Mouse (Mus musculus) embryo, embryonic 9.5 days (tissue): ENCODE data around the gene Cat.
A peak's percentile ranks its signal among the peaks of the same experiment; 100 is the strongest.

ENCODE experiments used
- DNase-seq: peaks from one replicate; pipeline ENCODE4 v3.0.0-alpha.2; 2017; ENCODE audit errors: extremely low spot score

Gene Cat

DNA sequence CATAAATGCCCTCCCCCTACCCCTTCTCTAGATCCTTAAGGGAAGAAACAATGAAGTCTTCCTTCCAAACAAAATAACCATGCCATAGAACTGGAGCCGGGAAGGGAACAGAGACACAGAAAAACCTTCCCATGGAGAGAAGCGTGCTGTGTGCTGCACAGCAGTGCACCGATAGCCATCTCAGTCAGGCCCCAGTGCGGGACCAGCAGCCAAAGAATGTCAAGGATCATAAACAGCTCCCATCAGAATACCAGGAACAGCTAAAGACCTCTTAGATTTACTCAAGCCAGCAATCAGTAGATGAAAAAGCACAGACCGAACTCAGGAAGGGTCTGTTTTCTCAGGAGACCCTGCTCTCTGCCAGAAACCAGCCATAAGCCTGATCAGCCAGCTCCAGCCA, 48.4 kb downstream of the Cat start:
- DNase-seq: no peak

DNA sequence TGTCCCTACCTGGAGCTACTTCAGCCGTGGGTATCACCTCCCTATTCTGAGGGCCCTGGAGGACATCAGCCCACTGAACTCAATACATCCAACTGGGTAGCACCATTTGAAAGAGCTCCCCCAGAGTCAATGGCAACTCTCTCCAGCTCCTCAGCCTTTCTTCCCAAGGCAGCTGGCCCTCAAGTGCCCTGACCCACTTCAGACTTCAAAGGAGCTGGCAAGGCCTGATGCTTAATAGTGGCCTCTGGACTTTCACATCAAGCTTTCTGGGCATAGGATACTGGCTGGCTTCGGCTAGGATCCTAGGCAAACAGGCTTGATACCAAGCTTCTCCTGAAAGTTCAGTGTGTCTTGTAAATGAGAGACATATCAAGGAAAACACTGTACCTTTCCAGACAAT, 49.9 kb downstream of the Cat start:
- DNase-seq: no peak

DNA sequence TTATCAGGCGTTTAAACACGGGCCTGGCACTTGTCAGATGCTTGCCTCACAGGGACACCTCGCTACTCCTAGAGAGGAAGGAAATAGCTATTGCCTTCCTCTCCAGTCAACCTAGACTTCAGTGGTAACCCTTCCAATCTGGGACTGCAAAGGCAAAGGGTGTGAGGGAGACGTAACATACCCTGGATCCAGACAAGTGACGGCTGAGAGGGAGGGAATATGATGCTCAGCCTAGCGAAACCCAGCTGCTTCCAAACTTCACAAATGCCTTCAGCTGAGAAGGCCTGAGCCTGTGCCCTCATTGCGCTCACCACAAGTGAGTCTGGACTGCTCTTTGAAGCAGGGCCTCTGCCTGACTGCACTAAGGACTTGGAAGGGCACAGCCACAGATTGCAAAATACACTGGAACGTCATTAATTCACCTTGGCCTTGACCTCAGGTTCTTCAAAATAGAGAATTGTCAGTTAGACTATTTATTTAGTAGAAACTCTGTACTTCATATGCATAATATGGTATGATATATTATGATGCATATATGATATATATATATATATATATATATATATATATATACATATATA, 52.2 kb downstream of the Cat start:
- no peak for DNase-seq

DNA sequence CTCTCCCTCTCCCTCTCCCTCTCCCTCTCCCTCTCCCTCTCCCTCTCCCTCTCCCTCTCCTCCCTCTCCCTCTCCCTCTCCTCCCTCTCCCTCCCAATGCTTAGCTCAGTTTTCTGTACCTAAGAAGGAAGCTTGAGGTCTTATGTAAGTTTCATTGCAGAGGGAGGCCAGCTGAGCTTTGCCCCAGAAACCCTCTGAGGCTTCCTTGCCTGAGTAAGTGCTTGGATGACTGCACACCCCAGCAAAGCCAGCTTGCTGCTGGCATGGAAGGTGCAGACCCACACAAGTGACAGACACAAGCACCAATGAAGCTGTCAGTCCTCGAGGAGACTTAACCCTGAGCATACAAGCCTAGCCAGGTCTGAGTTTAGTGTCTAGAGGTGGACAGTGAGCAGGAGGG, 54.2 kb downstream of the Cat start:
- no peak for DNase-seq

DNA sequence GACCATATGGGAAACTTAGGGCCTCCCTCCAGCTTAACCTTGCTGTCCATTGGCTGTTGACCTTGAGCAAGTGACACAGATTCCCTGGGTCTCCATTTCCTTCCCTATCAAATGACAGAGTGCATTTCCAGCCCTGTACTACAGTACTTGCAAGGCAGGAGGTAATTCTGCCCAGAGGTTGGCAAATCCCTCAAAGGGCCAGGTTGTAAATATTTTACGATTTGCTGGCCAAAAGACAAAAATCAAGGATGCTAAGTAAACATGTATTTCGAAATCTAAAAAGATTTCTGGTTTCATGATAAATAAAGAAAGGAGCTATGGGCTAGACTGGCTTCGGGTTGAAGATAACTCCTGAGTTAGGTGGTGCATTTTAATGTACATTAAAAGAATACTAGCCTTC, 56.6 kb downstream of the Cat start:
- no peak for DNase-seq

DNA sequence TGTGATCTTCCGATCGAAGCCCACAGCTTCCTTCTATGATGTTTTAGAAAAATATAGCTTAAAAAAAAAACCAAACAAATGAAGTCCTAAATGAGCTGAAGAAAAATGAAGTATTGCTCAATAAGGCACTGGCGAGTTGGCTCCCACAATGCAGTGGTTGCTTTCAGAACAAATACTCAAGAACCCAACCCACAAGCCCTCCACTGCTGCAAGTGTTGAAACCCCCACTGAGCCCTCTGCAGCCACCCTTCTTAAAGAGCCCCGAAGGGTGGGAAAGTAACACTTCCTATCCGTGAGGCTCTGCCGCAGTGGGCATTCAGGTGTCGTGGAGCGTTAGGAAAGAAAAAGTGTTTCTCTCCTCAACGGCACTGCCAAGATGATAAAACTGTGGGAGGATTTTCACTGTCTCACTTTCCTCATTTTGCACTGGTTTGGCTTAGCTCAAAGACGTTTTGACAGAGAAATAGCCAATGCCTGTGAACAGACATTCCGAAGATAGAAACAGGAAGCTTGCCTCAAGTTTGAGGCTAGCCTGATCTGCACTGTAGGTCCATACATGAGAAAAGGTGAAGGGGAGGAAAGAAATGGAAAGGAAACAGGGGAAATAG, 59.4 kb downstream of the Cat start:
- DNase-seq: no peak

DNA sequence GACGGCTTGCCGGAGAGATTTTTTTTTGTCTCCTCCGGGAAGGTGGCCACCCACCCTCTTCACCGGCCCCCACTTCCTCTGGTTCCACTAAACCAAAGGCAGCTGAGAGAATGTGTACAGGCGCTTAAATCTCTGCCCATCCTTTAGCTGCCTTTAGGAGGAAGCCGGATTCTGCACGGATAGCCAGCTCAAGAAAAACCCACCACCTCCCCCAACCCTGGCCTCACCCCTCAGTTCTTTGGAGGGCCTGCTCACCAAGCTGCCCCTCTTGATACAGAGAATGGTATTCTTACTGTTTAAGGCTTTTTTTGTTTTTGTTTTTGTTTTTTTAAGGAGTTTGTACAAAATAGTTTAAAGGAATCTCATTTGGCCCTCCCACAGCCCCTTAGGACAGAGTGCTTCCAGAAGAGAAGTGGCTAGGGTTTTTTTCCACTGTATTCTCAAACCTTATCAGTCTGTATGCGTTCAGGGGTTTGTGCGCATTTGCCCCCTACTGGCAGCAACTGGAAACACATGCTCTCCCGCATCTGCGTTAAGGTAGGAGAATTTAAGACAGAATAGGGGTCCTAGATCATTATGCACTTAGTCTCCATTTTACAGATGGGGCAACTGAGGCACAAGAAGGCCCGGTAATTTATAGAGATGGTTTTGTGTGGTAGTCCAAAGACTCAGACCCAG, 60.5 kb downstream of the Cat start:
- DNase-seq: peak; percentile 76

DNA sequence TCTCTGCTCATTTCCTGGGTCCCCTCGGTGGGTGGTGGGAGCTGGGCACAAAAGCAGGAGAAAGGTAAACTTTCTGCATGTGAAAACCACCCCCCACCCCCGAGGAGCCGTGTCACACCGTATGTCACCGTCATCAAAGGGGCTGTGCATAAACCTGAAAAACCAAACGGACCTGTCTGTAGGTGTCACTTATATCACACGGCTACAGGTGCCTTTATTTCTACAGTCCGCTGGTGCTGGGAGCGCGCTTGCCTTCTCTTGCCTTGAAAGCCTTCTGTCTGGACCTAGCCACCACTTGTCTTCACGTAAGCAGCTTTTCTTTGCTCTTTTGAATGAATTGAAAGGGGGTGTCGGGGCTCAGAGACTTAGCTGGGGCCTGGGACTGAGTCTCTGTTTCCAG, 61.1 kb downstream of the Cat start:
- no peak for DNase-seq

DNA sequence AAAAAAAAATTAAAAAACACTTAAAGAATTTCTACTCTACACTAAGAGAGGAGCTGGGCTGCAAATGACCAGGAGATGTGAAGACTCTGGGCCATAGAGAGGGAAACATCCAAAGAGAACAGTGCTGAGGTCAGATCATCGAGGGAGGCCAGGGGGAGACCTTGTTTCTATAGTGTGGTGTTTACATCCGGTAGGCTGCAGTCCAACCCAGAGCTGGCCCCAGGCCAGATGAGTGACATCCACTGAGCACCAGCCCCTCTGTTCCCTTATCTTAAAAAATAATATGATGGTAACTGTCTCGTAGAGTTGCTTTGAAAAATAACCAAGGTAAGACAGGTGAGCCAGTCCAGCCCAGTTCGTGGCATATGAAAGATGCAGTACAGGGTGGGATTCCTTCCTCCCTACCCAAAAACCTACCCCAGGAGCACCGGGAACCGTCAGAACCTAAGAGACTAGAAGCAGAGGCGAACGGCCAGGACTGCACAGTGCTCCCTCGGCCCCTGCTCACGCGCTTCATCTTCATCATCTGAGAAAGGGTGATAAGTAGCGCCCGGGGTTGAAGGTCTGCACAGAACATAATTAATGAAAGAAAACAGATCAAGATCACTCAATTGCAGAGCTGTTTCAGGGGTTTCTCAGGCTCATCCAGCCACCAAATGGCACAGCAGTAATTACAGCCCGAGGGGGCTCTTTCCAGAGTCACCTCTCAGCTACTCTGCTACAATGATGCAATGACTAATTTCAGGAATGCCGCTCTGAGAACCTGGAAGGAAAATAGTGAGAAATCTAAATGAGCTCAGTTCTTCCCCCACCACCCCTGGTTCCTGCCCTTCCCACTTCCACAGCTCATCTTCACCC, 64.1 kb downstream of the Cat start:
- DNase-seq: no peak

DNA sequence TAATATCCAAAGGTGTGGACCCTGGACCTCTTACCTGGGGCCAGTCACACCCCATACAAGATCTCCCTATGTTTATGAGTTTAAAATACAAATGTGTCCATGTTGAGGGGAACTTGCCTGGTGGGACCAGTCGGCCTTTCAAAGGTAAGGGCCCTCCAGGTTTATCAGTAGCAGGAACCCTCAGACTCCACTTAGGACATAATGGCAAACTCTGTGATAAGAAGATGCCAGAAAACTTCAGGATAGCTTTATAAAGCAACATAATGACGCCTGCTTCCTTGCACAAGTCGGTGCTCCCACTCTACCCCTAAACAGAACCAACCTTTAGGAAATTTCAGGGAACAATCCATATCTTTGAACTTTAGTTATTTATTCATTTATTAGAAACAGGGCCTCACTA, 69.2 kb downstream of the Cat start:
- no peak for DNase-seq

DNA sequence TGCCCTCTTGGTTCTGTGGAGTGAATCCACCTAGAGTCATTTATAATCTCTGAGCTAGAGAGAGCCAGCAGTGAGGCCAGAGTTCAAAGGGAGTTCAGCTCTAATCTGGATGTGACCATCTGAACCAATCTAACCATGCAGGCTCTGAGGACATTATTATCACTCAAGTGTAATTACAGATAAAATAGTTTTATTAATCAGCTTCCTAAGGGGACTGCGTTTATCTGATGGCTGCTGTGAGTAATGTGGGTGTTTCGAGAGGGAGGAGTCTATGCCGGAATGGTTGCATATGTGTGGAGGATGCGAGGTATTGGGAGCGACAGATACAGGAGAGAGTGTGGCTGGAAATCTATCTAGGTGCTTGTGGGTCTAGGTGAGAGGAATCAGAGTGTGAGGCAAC, 71.6 kb downstream of the Cat start:
- DNase-seq: no peak

DNA sequence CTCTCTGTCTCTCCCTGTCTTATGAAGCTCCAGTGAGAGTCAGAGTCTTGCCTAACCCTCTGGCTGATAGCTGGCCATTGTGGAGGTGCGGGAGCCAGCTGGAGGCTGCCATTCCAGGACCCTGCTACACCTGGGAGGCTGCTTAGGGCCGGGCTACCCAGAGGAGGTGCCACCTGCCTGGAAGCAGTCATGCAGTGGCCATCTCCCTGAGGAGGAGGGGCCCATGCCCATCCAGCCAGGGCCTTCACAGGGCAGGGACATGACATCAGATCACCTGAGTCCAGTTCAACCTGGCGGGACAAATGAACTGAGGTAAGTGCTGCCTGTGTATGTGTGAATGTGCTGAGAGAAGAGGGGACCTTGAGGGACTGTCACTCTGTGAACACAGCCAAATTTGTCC, 73.1 kb downstream of the Cat start:
- DNase-seq: no peak

DNA sequence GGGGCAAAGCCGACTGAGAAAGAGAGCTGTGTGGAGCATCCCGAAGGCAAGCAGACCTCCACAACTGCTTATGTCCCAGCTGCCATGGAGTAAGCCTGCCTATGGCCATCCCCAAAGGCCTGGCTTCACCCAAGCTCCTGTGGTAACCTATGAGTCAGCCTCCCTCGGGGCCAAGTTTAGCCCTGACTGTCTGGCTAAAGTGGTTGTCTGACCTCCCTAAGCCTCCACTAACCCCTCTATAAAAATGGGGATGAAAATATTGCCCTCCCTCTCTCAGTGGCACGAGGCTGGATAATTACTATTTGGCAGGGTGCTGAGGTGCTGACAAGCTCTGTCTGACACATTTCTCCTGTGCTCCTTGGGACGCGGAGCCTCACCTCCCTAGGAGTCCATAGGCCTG, 73.6 kb downstream of the Cat start, which contains the start of gene Elf5:
Gene Elf5, plus strand, starts transcription at position 341 of the 400 bp plus-strand sequence.
- DNase-seq: no peak

DNA sequence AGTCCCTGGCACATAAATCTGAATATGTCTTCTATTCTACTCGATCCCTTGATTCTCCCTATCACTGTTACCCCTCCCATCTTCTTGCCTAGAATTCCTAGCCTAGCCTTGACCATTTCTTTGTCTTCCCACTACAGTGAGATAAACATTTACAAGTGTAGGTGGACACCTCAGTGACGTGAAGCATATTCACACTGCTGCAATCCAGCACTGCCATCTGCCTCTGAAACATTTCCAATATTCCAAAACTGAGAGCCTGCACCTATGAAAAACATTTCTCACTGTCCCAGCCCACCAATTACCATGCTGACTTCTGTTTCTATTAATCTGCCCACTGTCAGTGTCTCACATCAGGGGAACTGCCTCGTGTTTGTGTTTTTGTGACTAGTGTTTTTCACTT, 78.7 kb downstream of the Cat start:
- DNase-seq: no peak
